10 mouse cellular contexts compared by ENCODE assay signal in genomic region chr10:102444912-102445556, GRCm38 (mm10). TPM values are rescaled to one million over a fixed set of nuclear protein-coding genes. Genes with fewer than 3 reads are reported as not detected.
A peak's percentile ranks its signal among the peaks of the same experiment; 100 is the strongest.
DNase-seq lines count a peak whose midpoint lies in the region; ATAC-seq lines count a peak whose summit lies in the region.
"Had no signal": no experiment of that assay in that cellular context is flagged by ENCODE, and none has a peak within 500 bp of the region (broad histone marks: within the 10 kb centered on the region; RNA-seq: fewer than 3 reads in every experiment).

No protein-coding gene starts in this region.

- H3K9ac ChIP-seq in hindbrain, embryonic 14.5 days: no peak overlapping the region
- no peak overlapping the region for H3K9ac ChIP-seq in neural tube, embryonic 14.5 days (replicated peaks; ENCODE audit: low read depth, low read length)
- H3K9ac ChIP-seq: embryonic facial prominence, embryonic 13.5 days had no signal

- no peak overlapping the region for H3K4me2 ChIP-seq in hindbrain, embryonic 14.5 days (replicated peaks)
- H3K4me2 ChIP-seq in neural tube, embryonic 14.5 days (ENCODE audit: low read depth, low read length): no peak overlapping the region
- H3K4me2 ChIP-seq: embryonic facial prominence, embryonic 13.5 days had no signal

- no peaks in the 10 kb centered on the region for H3K4me1 ChIP-seq in hindbrain, embryonic 14.5 days (replicated peaks; ENCODE audit: control insufficient read depth, insufficient read depth, low read length)
- no peaks in the 10 kb centered on the region for H3K4me1 ChIP-seq in neural tube, embryonic 14.5 days (ENCODE audit: control insufficient read depth, insufficient read depth, low read length)
- H3K4me1 ChIP-seq: embryonic facial prominence, embryonic 13.5 days had no signal

- H3K36me3 ChIP-seq in hindbrain, embryonic 14.5 days (replicated peaks; ENCODE audit: control insufficient read depth, insufficient read depth): no peaks in the 10 kb centered on the region
- no peaks in the 10 kb centered on the region for H3K36me3 ChIP-seq in neural tube, embryonic 14.5 days (ENCODE audit: control insufficient read depth, insufficient read depth, low read length)
- H3K36me3 ChIP-seq: embryonic facial prominence, embryonic 13.5 days had no signal

- 34% methylated on average over 2 of the region's 2 CpGs for WGBS in hindbrain, embryonic 14.5 days
- 23% methylated on average over 2 of the region's 2 CpGs for WGBS in neural tube, embryonic 14.5 days

- H3K27me3 ChIP-seq in hindbrain, embryonic 14.5 days (ENCODE audit: control insufficient read depth, insufficient read depth, low read length): no peaks in the 10 kb centered on the region
- H3K27me3 ChIP-seq in neural tube, embryonic 14.5 days (ENCODE audit: control insufficient read depth, insufficient read depth, low read length): no peaks in the 10 kb centered on the region
- H3K27me3 ChIP-seq: embryonic facial prominence, embryonic 13.5 days had no signal

- peak; percentile 8 for DNase-seq in layer of hippocampus, adult 9-10 months (ENCODE audit: low spot score)
- no peak for DNase-seq in layer of hippocampus, postnatal 36 days
- DNase-seq in R1 (ENCODE audit: low read depth, low spot score): peak; percentile 11
- peak; percentile 76 for DNase-seq in hindbrain, embryonic 14.5 days (ENCODE audit: low spot score)
- no peak for DNase-seq in testis, postnatal 10 days (ENCODE audit: low spot score)
- DNase-seq in urinary bladder, postnatal 4 days (ENCODE audit: low spot score in 2 of 2): no peak
- DNase-seq in Muller cell, postnatal 12 days (ENCODE audit: inconsistent ontology term): no peak

- H3K27ac ChIP-seq in hindbrain, embryonic 14.5 days: no peak overlapping the region
- no peak overlapping the region for H3K27ac ChIP-seq in neural tube, embryonic 14.5 days (ENCODE audit: low read depth, low read length)
- H3K27ac ChIP-seq: embryonic facial prominence, embryonic 13.5 days had no signal

- peak; percentile 57; the same call in 1 of the 2 replicates for ATAC-seq in hindbrain, embryonic 14.5 days (ENCODE audit: low FRiP score)
- ATAC-seq in neural tube, embryonic 14.5 days (ENCODE audit: low read depth): peak; percentile 71; the same call in 1 of the 2 replicates

- H3K4me3 ChIP-seq in hindbrain, embryonic 14.5 days (replicated peaks; ENCODE audit: low read length): no peak overlapping the region
- H3K4me3 ChIP-seq in neural tube, embryonic 14.5 days (ENCODE audit: low read depth, low read length): no peak overlapping the region
- H3K4me3 ChIP-seq: embryonic facial prominence, embryonic 13.5 days had no signal

- H3K9me3 ChIP-seq in hindbrain, embryonic 14.5 days (ENCODE audit: control insufficient read depth, low read length): no peaks in the 10 kb centered on the region
- no peaks in the 10 kb centered on the region for H3K9me3 ChIP-seq in neural tube, embryonic 14.5 days (ENCODE audit: control insufficient read depth, low read length)
- H3K9me3 ChIP-seq: embryonic facial prominence, embryonic 13.5 days had no signal

RNA-seq across cellular contexts. Expression of gene Nts, which starts 45.3 kb away (rescaled TPM):
- 10 to 100 TPM; 10.7 to 11.2 TPM for total RNA-seq in layer of hippocampus, postnatal 36 days (2021)
- polyA plus RNA-seq in hindbrain, embryonic 14.5 days (2014; fragmentation: Nextera tagmentation; extraction: Ambion mirVana): 8.1 and 8.7 TPM in 2 replicates
- polyA plus RNA-seq in neural tube, embryonic 14.5 days (2014; fragmentation: Nextera tagmentation; extraction: Ambion mirVana): 6.3 and 8.1 TPM in 2 replicates
- total RNA-seq: monocyte, adult 5-6 weeks had no signal

Comparison
In these comparisons a context has a peak if more than half of its experiments do, and no peak if none do; other contexts are left out.
1. DNase-seq: peak in layer of hippocampus, adult 9-10 months (single experiment), R1 (single experiment) and hindbrain, embryonic 14.5 days (single experiment); none in layer of hippocampus, postnatal 36 days (0 of 2), testis, postnatal 10 days (single experiment), urinary bladder, postnatal 4 days (0 of 2) and Muller cell, postnatal 12 days (single experiment).